Mouse (Mus musculus) megakaryocyte, embryonic 14.5 days (primary cell): ENCODE data around the gene Ppox.

Experiments
- FLI1 ChIP-seq: IDR thresholded peaks from 2 replicates; pipeline ENCODE4 v1.6.1; 2012; ENCODE audit warnings: low read length, inconsistent platforms, mixed read lengths
- GATA1 ChIP-seq: IDR thresholded peaks from 3 replicates; pipeline ENCODE4 v1.6.1; 2012; ENCODE audit warnings: mixed read lengths, low read length, inconsistent platforms, borderline replicate concordance

DNA sequence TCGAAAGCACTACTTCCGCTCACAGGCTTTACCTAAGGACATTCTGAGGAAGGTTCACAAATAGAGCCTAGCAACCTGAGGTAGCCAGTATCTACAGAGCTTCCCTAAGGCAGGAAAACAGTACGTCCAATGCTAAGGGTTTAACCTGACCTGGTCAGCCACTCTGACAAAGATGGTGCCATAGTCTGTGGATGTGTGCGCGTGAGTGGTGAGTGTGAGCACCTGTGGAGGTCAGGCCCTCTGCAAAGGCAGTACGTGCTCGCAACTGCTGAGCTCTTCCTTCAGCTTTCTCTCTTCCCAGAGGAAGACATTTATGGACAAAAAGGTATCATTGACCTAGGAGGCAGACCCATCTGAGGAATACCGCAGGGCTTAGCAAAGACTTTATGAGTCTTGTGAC lies 2.5 kb downstream of the Ppox start:
- TF ChIP-seq FLI1 (no peak), GATA1 (no peak)
